Mouse (Mus musculus) c-Kit-positive CD71-negative TER-119-negative erythroid progenitor cells, embryonic 14.5 days (primary cell): ENCODE data around the gene Gphb5.
"Not testable (repeated sequence)": the region's sequence is repeated elsewhere in the genome, so short reads cannot be mapped to it uniquely, and the experiment has no call there.

Source experiments
- DNase-seq: peaks from one replicate; pipeline ENCODE4 v3.0.0-alpha.2; 2013; ENCODE audit warnings: low read depth

Gene Gphb5

GRCm38 (mm10) chr12:75416681-75417080, at the start of gene Gphb5:
Gene Gphb5 (minus strand): TSS chr12:75416781.
- no peak for DNase-seq

- no peak for DNase-seq
Measured at GRCm38 (mm10) chr12:75466206-75466605, 49.6 kb upstream of the Gphb5 start.

GRCm38 (mm10) chr12:75464016-75464769, 47.6 kb upstream of the Gphb5 start:
- DNase-seq, result no peak

- DNase-seq, result no peak
Measured at GRCm38 (mm10) chr12:75460561-75460960, 44.0 kb upstream of the Gphb5 start.

GRCm38 (mm10) chr12:75459656-75460055, 43.1 kb upstream of the Gphb5 start:
- no peak for DNase-seq

- no peak for DNase-seq
Measured at GRCm38 (mm10) chr12:75453441-75453840, 36.9 kb upstream of the Gphb5 start.

GRCm38 (mm10) chr12:75453027-75453426, 36.4 kb upstream of the Gphb5 start:
- no peak for DNase-seq

- no peak for DNase-seq
Measured at GRCm38 (mm10) chr12:75450592-75450991, 34.0 kb upstream of the Gphb5 start.

GRCm38 (mm10) chr12:75450011-75450410, 33.4 kb upstream of the Gphb5 start:
- no peak for DNase-seq

- no peak for DNase-seq
Measured at GRCm38 (mm10) chr12:75449475-75449966, 32.9 kb upstream of the Gphb5 start.

GRCm38 (mm10) chr12:75448921-75449320, 32.3 kb upstream of the Gphb5 start:
- no peak for DNase-seq

GRCm38 (mm10) chr12:75446245-75446644, 29.7 kb upstream of the Gphb5 start:
- DNase-seq, result no peak

- DNase-seq, result not testable (repeated sequence)
Measured at GRCm38 (mm10) chr12:75432400-75432799, 15.8 kb upstream of the Gphb5 start.

- DNase-seq, result no peak
Measured at GRCm38 (mm10) chr12:75429685-75430396, 13.3 kb upstream of the Gphb5 start.

- DNase-seq, result no peak
Measured at GRCm38 (mm10) chr12:75428719-75429118, 12.1 kb upstream of the Gphb5 start.

GRCm38 (mm10) chr12:75425882-75426281, 9.3 kb upstream of the Gphb5 start:
- no peak for DNase-seq

GRCm38 (mm10) chr12:75424817-75425216, 8.2 kb upstream of the Gphb5 start:
- no peak for DNase-seq

- DNase-seq, result no peak
Measured at GRCm38 (mm10) chr12:75424359-75424758, 7.8 kb upstream of the Gphb5 start.

- no peak for DNase-seq
Measured at GRCm38 (mm10) chr12:75414991-75415390, 1.6 kb downstream of the Gphb5 start.

GRCm38 (mm10) chr12:75412964-75413363, 3.6 kb downstream of the Gphb5 start:
- no peak for DNase-seq

- DNase-seq, result no peak
Measured at GRCm38 (mm10) chr12:75397077-75397476, 19.5 kb downstream of the Gphb5 start.

GRCm38 (mm10) chr12:75396616-75397015, 20.0 kb downstream of the Gphb5 start:
- DNase-seq, result no peak
